Mouse (Mus musculus): ENCODE results near the gene Tgm5. TPM values are rescaled to one million over a fixed set of nuclear protein-coding genes. Genes with fewer than 3 reads are reported as not detected.

Tgm5 gene
- total RNA-seq, 2 experiments from 2014 or later: not detected

Other genes starting within 250 kb of the Tgm5 start
- 27.6 and 41.7 TPM in 2 replicates for gene Cdan1, start 235.7 kb downstream of the Tgm5 start, total RNA-seq (2014; fragmentation: Nextera tagmentation)
- 17.0 and 24.1 TPM in 2 replicates for gene Cdan1, start 235.7 kb downstream of the Tgm5 start, total RNA-seq (2017)
- 3.1 and 7.9 TPM in 2 replicates for gene Ttbk2, start 235.2 kb downstream of the Tgm5 start, total RNA-seq (2014; fragmentation: Nextera tagmentation)
- 4.0 and 6.3 TPM in 2 replicates for gene Ttbk2, start 235.2 kb downstream of the Tgm5 start, total RNA-seq (2017)
- 26.0 and 29.1 TPM in 2 replicates for gene Ubr1, start 115.1 kb downstream of the Tgm5 start, total RNA-seq (2014; fragmentation: Nextera tagmentation)
- 26.0 and 33.2 TPM in 2 replicates for gene Ubr1, start 115.1 kb downstream of the Tgm5 start, total RNA-seq (2017)
- 5.1 and 6.5 TPM in 2 replicates for gene Tmem62, start 108.8 kb downstream of the Tgm5 start, total RNA-seq (2014; fragmentation: Nextera tagmentation)
- 11.0 and 18.7 TPM in 2 replicates for gene Tmem62, start 108.8 kb downstream of the Tgm5 start, total RNA-seq (2017)
- 27.0 and 35.7 TPM in 2 replicates for gene Ccndbp1, start 77.4 kb downstream of the Tgm5 start, total RNA-seq (2014; fragmentation: Nextera tagmentation)
- 30.5 and 40.2 TPM in 2 replicates for gene Ccndbp1, start 77.4 kb downstream of the Tgm5 start, total RNA-seq (2017)
- gene Epb42, start 48.8 kb downstream of the Tgm5 start, total RNA-seq (2014; fragmentation: Nextera tagmentation): not detected in 2 replicates
- not detected in 2 replicates for gene Epb42, start 48.8 kb downstream of the Tgm5 start, total RNA-seq (2017)
- not detected in 2 replicates for gene Tgm7, start 24.0 kb upstream of the Tgm5 start, total RNA-seq (2014; fragmentation: Nextera tagmentation)
- gene Tgm7, start 24.0 kb upstream of the Tgm5 start, total RNA-seq (2017): not detected in 2 replicates
- 10.4 and 17.9 TPM in 2 replicates for gene Adal, start 54.6 kb upstream of the Tgm5 start, total RNA-seq (2014; fragmentation: Nextera tagmentation)
- 9.0 and 9.2 TPM in 2 replicates for gene Adal, start 54.6 kb upstream of the Tgm5 start, total RNA-seq (2017)
- gene Lcmt2, start 54.8 kb upstream of the Tgm5 start, total RNA-seq (2014; fragmentation: Nextera tagmentation): 6.6 and 9.7 TPM in 2 replicates
- gene Lcmt2, start 54.8 kb upstream of the Tgm5 start, total RNA-seq (2017): 6.6 and 7.3 TPM in 2 replicates
- gene Tubgcp4, start 84.8 kb upstream of the Tgm5 start, total RNA-seq (2014; fragmentation: Nextera tagmentation): 48.4 and 60.8 TPM in 2 replicates
- gene Tubgcp4, start 84.8 kb upstream of the Tgm5 start, total RNA-seq (2017): 27.0 and 36.1 TPM in 2 replicates
- gene Zscan29, start 85.3 kb upstream of the Tgm5 start, total RNA-seq (2014; fragmentation: Nextera tagmentation): 14.1 and 21.9 TPM in 2 replicates
- 23.0 and 23.8 TPM in 2 replicates for gene Zscan29, start 85.3 kb upstream of the Tgm5 start, total RNA-seq (2017)
- 30.9 and 43.3 TPM in 2 replicates for gene Trp53bp1, start 185.6 kb upstream of the Tgm5 start, total RNA-seq (2014; fragmentation: Nextera tagmentation)
- 33.3 and 43.6 TPM in 2 replicates for gene Trp53bp1, start 185.6 kb upstream of the Tgm5 start, total RNA-seq (2017)
- not detected in 2 replicates for gene Map1a, start 203.8 kb upstream of the Tgm5 start, total RNA-seq (2014; fragmentation: Nextera tagmentation)
- 0.04 TPM in 1 of 2 replicates, not detected in the other for gene Map1a, start 203.8 kb upstream of the Tgm5 start, total RNA-seq (2017)

Measured in granulocyte monocyte progenitor cell, adult 5-6 weeks (primary cell).